Mouse (Mus musculus) cerebellum, postnatal 25 days (tissue): Measurements from ENCODE around the gene Nktr.

Experiments
- DNase-seq, 2 experiments: peaks; one replicate each; pipeline ENCODE4 v3.0.0; 2021; ENCODE audit warnings: mixed read lengths in 2 of 2

Nktr gene

GRCm38 (mm10) chr9:121718792-121719318 lies at the start of gene Nktr:
TSS of gene Nktr (plus strand) at chr9:121719169.
- DNase-seq = peak; percentile 96 to 99

GRCm38 (mm10) chr9:121669348-121669791 lies 49.6 kb upstream of the Nktr start:
- peak; percentile 27 to 54 for DNase-seq

GRCm38 (mm10) chr9:121671300-121671699 lies 47.7 kb upstream of the Nktr start:
- peak; percentile 63 to 71 for DNase-seq

GRCm38 (mm10) chr9:121672311-121672710 lies 46.7 kb upstream of the Nktr start:
- DNase-seq = no peak

- no peak for DNase-seq
Measured at GRCm38 (mm10) chr9:121673716-121674115, 45.3 kb upstream of the Nktr start.

GRCm38 (mm10) chr9:121675011-121675410 lies 44.0 kb upstream of the Nktr start:
- no peak for DNase-seq

GRCm38 (mm10) chr9:121675556-121675955 lies 43.4 kb upstream of the Nktr start:
- no peak for DNase-seq

- no peak for DNase-seq
Measured at GRCm38 (mm10) chr9:121677069-121677468, 41.9 kb upstream of the Nktr start.

GRCm38 (mm10) chr9:121677476-121677875 lies 41.5 kb upstream of the Nktr start:
- no peak for DNase-seq

- DNase-seq = peak; percentile 45 to 63
Measured at GRCm38 (mm10) chr9:121679549-121679948, 39.4 kb upstream of the Nktr start.

GRCm38 (mm10) chr9:121681191-121681590 lies 37.8 kb upstream of the Nktr start:
- no peak for DNase-seq

GRCm38 (mm10) chr9:121682037-121682680 lies 36.8 kb upstream of the Nktr start:
- DNase-seq = no peak

GRCm38 (mm10) chr9:121684702-121685101 lies 34.3 kb upstream of the Nktr start:
- DNase-seq = no peak

GRCm38 (mm10) chr9:121690200-121690651 lies 28.7 kb upstream of the Nktr start:
- DNase-seq = no peak

- DNase-seq = no peak
Measured at GRCm38 (mm10) chr9:121690734-121691133, 28.2 kb upstream of the Nktr start.

GRCm38 (mm10) chr9:121694736-121695135 lies 24.2 kb upstream of the Nktr start:
- DNase-seq = no peak

GRCm38 (mm10) chr9:121696626-121697025 lies 22.3 kb upstream of the Nktr start:
- no peak for DNase-seq

- DNase-seq = peak; percentile 73 to 82
Measured at GRCm38 (mm10) chr9:121697150-121698049, 21.6 kb upstream of the Nktr start.

- DNase-seq = no peak
Measured at GRCm38 (mm10) chr9:121704261-121704645, 14.7 kb upstream of the Nktr start.

GRCm38 (mm10) chr9:121704646-121705625 lies 14.0 kb upstream of the Nktr start, which contains the start of gene Sec22c:
TSS of gene Sec22c (minus strand) at chr9:121705490.
- peak; percentile 91 for DNase-seq

- no peak for DNase-seq
Measured at GRCm38 (mm10) chr9:121706029-121706675, 12.8 kb upstream of the Nktr start.

- no peak for DNase-seq
Measured at GRCm38 (mm10) chr9:121707801-121708200, 11.2 kb upstream of the Nktr start.
